Mouse (Mus musculus) ES-E14 (cell line): ENCODE data around the gene Gm42791.

Source experiments
- MAFK ChIP-seq: IDR thresholded peaks from 2 replicates; pipeline ENCODE4 v1.6.1; 2014; ENCODE audit warnings: mild to moderate bottlenecking, low read depth, low read length, inconsistent platforms; ENCODE audit not compliant: insufficient read depth
- ZC3H11A ChIP-seq: IDR thresholded peaks from 2 replicates; pipeline ENCODE4 v1.6.1; 2012; ENCODE audit warnings: low read depth, mild to moderate bottlenecking, inconsistent platforms, low read length, borderline replicate concordance
- ZNF384 ChIP-seq: IDR thresholded peaks from 2 replicates; pipeline ENCODE4 v1.6.1; 2012; ENCODE audit warnings: low read depth, low read length, inconsistent platforms

DNA sequence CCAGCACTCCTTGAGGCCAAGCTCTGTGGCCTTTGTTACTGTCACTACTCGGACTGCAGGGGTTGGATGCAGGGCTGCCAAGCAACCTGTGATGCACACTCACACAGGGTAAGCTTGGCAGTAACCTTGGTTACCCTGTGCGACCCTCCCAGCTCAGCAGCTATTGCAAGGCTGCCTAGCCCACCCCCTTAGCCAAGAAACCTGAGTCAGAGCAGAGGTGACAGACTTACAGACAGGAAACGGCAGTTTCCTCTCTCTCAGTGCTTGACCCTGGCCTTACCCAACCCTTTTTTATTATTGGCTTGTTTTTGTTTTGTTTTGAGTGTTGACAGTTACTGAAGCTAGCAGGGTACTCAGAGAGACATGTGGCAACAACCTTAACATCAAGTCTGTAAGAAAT is 82.7 kb downstream of the Gm42791 start:
- TF ChIP-seq ZC3H11A (no peak), ZNF384 (no peak), MAFK (no peak)
